Mouse (Mus musculus): ENCODE results near the gene Dnase1l3. TPM values are rescaled to one million over a fixed set of nuclear protein-coding genes. Genes with fewer than 3 reads are reported as not detected.

Gene Dnase1l3
- polyA plus RNA-seq, 1 experiment from 2014 or later = 0.08 TPM

GRCm38 (mm10) chr14:7932151-7932550, 62.2 kb downstream of the Dnase1l3 start:
- Histone ChIP-seq H3K9me3 (ENCODE audit: control insufficient read depth, low read length) (no peaks in the 10 kb centered on the region), H3K27me3 (ENCODE audit: control insufficient read depth, insufficient read depth, low read length) (no peaks in the 10 kb centered on the region), H3K36me3 (ENCODE audit: control insufficient read depth, insufficient read depth, low read length) (peaks cover 88% of the 10 kb centered on the region), H3K4me2 (ENCODE audit: low read length) (no peak overlapping the region), H3K9ac (ENCODE audit: low read length) (no peak overlapping the region), H3K4me3 (ENCODE audit: control insufficient read depth in 1 of 2, insufficient read depth in 1 of 2, low read depth in 1 of 2, low read length in 2 of 2) (no peak overlapping the region), H3K4me1 (ENCODE audit: control insufficient read depth in 2 of 2, insufficient read depth in 2 of 2, low read length in 2 of 2) (no peaks in the 10 kb centered on the region), H3K27ac (replicated peaks in 1 of 2; ENCODE audit: control insufficient read depth in 1 of 2, insufficient read depth in 1 of 2, low read depth in 2 of 2, low read length in 2 of 2) (no peak overlapping the region)
- WGBS = 88% methylated on average over 4 of the region's 4 CpGs
- ATAC-seq (ENCODE audit: insufficient number of reproducible peaks, insufficient read depth, low FRiP score, low read depth) = no peak

- Histone ChIP-seq H3K27ac (replicated peaks in 1 of 2; ENCODE audit: control insufficient read depth in 1 of 2, insufficient read depth in 1 of 2, low read depth in 2 of 2, low read length in 2 of 2) (no peak overlapping the region), H3K4me3 (ENCODE audit: control insufficient read depth in 1 of 2, insufficient read depth in 1 of 2, low read depth in 1 of 2, low read length in 2 of 2) (no peak overlapping the region), H3K4me1 (ENCODE audit: control insufficient read depth in 2 of 2, insufficient read depth in 2 of 2, low read length in 2 of 2) (no peaks in the 10 kb centered on the region), H3K9me3 (ENCODE audit: control insufficient read depth, low read length) (no peaks in the 10 kb centered on the region), H3K9ac (ENCODE audit: low read length) (no peak overlapping the region), H3K27me3 (ENCODE audit: control insufficient read depth, insufficient read depth, low read length) (no peaks in the 10 kb centered on the region), H3K4me2 (ENCODE audit: low read length) (no peak overlapping the region), H3K36me3 (ENCODE audit: control insufficient read depth, insufficient read depth, low read length) (peaks cover 92% of the 10 kb centered on the region)
- ATAC-seq (ENCODE audit: insufficient number of reproducible peaks, insufficient read depth, low FRiP score, low read depth) = no peak
- WGBS = 75% methylated on average over 7 of the region's 7 CpGs
Measured at GRCm38 (mm10) chr14:7929029-7929428, 65.3 kb downstream of the Dnase1l3 start.

- no peak for ATAC-seq (ENCODE audit: insufficient number of reproducible peaks, insufficient read depth, low FRiP score, low read depth)
- Histone ChIP-seq H3K4me3 (ENCODE audit: control insufficient read depth in 1 of 2, insufficient read depth in 1 of 2, low read depth in 1 of 2, low read length in 2 of 2) (no peak overlapping the region), H3K4me2 (ENCODE audit: low read length) (no peak overlapping the region), H3K9me3 (ENCODE audit: control insufficient read depth, low read length) (no peaks in the 10 kb centered on the region), H3K4me1 (ENCODE audit: control insufficient read depth in 2 of 2, insufficient read depth in 2 of 2, low read length in 2 of 2) (no peaks in the 10 kb centered on the region), H3K9ac (ENCODE audit: low read length) (no peak overlapping the region), H3K27me3 (ENCODE audit: control insufficient read depth, insufficient read depth, low read length) (no peaks in the 10 kb centered on the region), H3K36me3 (ENCODE audit: control insufficient read depth, insufficient read depth, low read length) (peaks cover 91% of the 10 kb centered on the region), H3K27ac (replicated peaks in 1 of 2; ENCODE audit: control insufficient read depth in 1 of 2, insufficient read depth in 1 of 2, low read depth in 2 of 2, low read length in 2 of 2) (no peak overlapping the region)
- WGBS = 85% methylated on average over 1 of the region's 1 CpGs
Measured at GRCm38 (mm10) chr14:7928362-7928761, 66.0 kb downstream of the Dnase1l3 start.

- no peak overlapping the region for H3K4me2 ChIP-seq (ENCODE audit: low read length)
- H3K27ac ChIP-seq (replicated peaks in 1 of 2; ENCODE audit: control insufficient read depth in 1 of 2, insufficient read depth in 1 of 2, low read depth in 2 of 2, low read length in 2 of 2) = no peak overlapping the region
- no peak overlapping the region for H3K4me3 ChIP-seq (ENCODE audit: control insufficient read depth in 1 of 2, insufficient read depth in 1 of 2, low read depth in 1 of 2, low read length in 2 of 2)
- no peaks in the 10 kb centered on the region for H3K27me3 ChIP-seq (ENCODE audit: control insufficient read depth, insufficient read depth, low read length)
- H3K9ac ChIP-seq (ENCODE audit: low read length) = no peak overlapping the region
- H3K4me1 ChIP-seq (ENCODE audit: control insufficient read depth in 2 of 2, insufficient read depth in 2 of 2, low read length in 2 of 2) = no peaks in the 10 kb centered on the region
- peaks cover 88% of the 10 kb centered on the region for H3K36me3 ChIP-seq (ENCODE audit: control insufficient read depth, insufficient read depth, low read length)
- no peaks in the 10 kb centered on the region for H3K9me3 ChIP-seq (ENCODE audit: control insufficient read depth, low read length)
- no peak for ATAC-seq (ENCODE audit: insufficient number of reproducible peaks, insufficient read depth, low FRiP score, low read depth)
Measured at GRCm38 (mm10) chr14:7923635-7924034, 70.7 kb downstream of the Dnase1l3 start.

- no peak for ATAC-seq (ENCODE audit: insufficient number of reproducible peaks, insufficient read depth, low FRiP score, low read depth)
- Histone ChIP-seq H3K36me3 (ENCODE audit: control insufficient read depth, insufficient read depth, low read length) (peaks cover 91% of the 10 kb centered on the region), H3K9me3 (ENCODE audit: control insufficient read depth, low read length) (no peaks in the 10 kb centered on the region), H3K27ac (replicated peaks in 1 of 2; ENCODE audit: control insufficient read depth in 1 of 2, insufficient read depth in 1 of 2, low read depth in 2 of 2, low read length in 2 of 2) (no peak overlapping the region), H3K4me3 (ENCODE audit: control insufficient read depth in 1 of 2, insufficient read depth in 1 of 2, low read depth in 1 of 2, low read length in 2 of 2) (no peak overlapping the region), H3K4me1 (ENCODE audit: control insufficient read depth in 2 of 2, insufficient read depth in 2 of 2, low read length in 2 of 2) (no peaks in the 10 kb centered on the region), H3K9ac (ENCODE audit: low read length) (no peak overlapping the region), H3K4me2 (ENCODE audit: low read length) (no peak overlapping the region), H3K27me3 (ENCODE audit: control insufficient read depth, insufficient read depth, low read length) (no peaks in the 10 kb centered on the region)
- 75% methylated on average over 5 of the region's 5 CpGs for WGBS
Measured at GRCm38 (mm10) chr14:7921459-7921858, 72.9 kb downstream of the Dnase1l3 start.

- H3K27me3 ChIP-seq (ENCODE audit: control insufficient read depth, insufficient read depth, low read length) = no peaks in the 10 kb centered on the region
- no peaks in the 10 kb centered on the region for H3K9me3 ChIP-seq (ENCODE audit: control insufficient read depth, low read length)
- peaks cover 89% of the 10 kb centered on the region for H3K36me3 ChIP-seq (ENCODE audit: control insufficient read depth, insufficient read depth, low read length)
- no peak overlapping the region for H3K4me2 ChIP-seq (ENCODE audit: low read length)
- ATAC-seq (ENCODE audit: insufficient number of reproducible peaks, insufficient read depth, low FRiP score, low read depth) = no peak
- H3K9ac ChIP-seq (ENCODE audit: low read length) = no peak overlapping the region
- H3K4me3 ChIP-seq (ENCODE audit: control insufficient read depth in 1 of 2, insufficient read depth in 1 of 2, low read depth in 1 of 2, low read length in 2 of 2) = no peak overlapping the region
- 74% methylated on average over 4 of the region's 4 CpGs for WGBS
- no peak overlapping the region for H3K27ac ChIP-seq (replicated peaks in 1 of 2; ENCODE audit: control insufficient read depth in 1 of 2, insufficient read depth in 1 of 2, low read depth in 2 of 2, low read length in 2 of 2)
- H3K4me1 ChIP-seq (ENCODE audit: control insufficient read depth in 2 of 2, insufficient read depth in 2 of 2, low read length in 2 of 2) = no peaks in the 10 kb centered on the region
Measured at GRCm38 (mm10) chr14:7919921-7920320, 74.5 kb downstream of the Dnase1l3 start.

- 80% methylated on average over 5 of the region's 5 CpGs for WGBS
- Histone ChIP-seq H3K27me3 (ENCODE audit: control insufficient read depth, insufficient read depth, low read length) (no peaks in the 10 kb centered on the region), H3K27ac (replicated peaks in 1 of 2; ENCODE audit: control insufficient read depth in 1 of 2, insufficient read depth in 1 of 2, low read depth in 2 of 2, low read length in 2 of 2) (no peak overlapping the region), H3K4me3 (ENCODE audit: control insufficient read depth in 1 of 2, insufficient read depth in 1 of 2, low read depth in 1 of 2, low read length in 2 of 2) (no peak overlapping the region), H3K36me3 (ENCODE audit: control insufficient read depth, insufficient read depth, low read length) (peaks cover 89% of the 10 kb centered on the region), H3K4me1 (ENCODE audit: control insufficient read depth in 2 of 2, insufficient read depth in 2 of 2, low read length in 2 of 2) (no peaks in the 10 kb centered on the region), H3K9ac (ENCODE audit: low read length) (no peak overlapping the region), H3K9me3 (ENCODE audit: control insufficient read depth, low read length) (no peaks in the 10 kb centered on the region), H3K4me2 (ENCODE audit: low read length) (no peak overlapping the region)
- no peak for ATAC-seq (ENCODE audit: insufficient number of reproducible peaks, insufficient read depth, low FRiP score, low read depth)
Measured at GRCm38 (mm10) chr14:7919309-7919708, 75.1 kb downstream of the Dnase1l3 start.

GRCm38 (mm10) chr14:7918150-7918991, 76.0 kb downstream of the Dnase1l3 start:
- Histone ChIP-seq H3K27ac (replicated peaks in 1 of 2; ENCODE audit: control insufficient read depth in 1 of 2, insufficient read depth in 1 of 2, low read depth in 2 of 2, low read length in 2 of 2) (no peak overlapping the region), H3K4me1 (ENCODE audit: control insufficient read depth in 2 of 2, insufficient read depth in 2 of 2, low read length in 2 of 2) (no peaks in the 10 kb centered on the region), H3K9me3 (ENCODE audit: control insufficient read depth, low read length) (no peaks in the 10 kb centered on the region), H3K4me2 (ENCODE audit: low read length) (no peak overlapping the region), H3K4me3 (ENCODE audit: control insufficient read depth in 1 of 2, insufficient read depth in 1 of 2, low read depth in 1 of 2, low read length in 2 of 2) (no peak overlapping the region), H3K36me3 (ENCODE audit: control insufficient read depth, insufficient read depth, low read length) (peaks cover 84% of the 10 kb centered on the region), H3K9ac (ENCODE audit: low read length) (no peak overlapping the region), H3K27me3 (ENCODE audit: control insufficient read depth, insufficient read depth, low read length) (no peaks in the 10 kb centered on the region)
- ATAC-seq (ENCODE audit: insufficient number of reproducible peaks, insufficient read depth, low FRiP score, low read depth) = no peak
- 83% methylated on average over 6 of the region's 6 CpGs for WGBS

Measured in heart, embryonic 14.5 days (tissue).